Mouse (Mus musculus): ENCODE data around the gene Isg20l2. TPM values are rescaled to one million over a fixed set of nuclear protein-coding genes. Genes with fewer than 3 reads are reported as not detected.

The Isg20l2 gene
- polyA plus RNA-seq, 1 experiment from 2014 or later = 20.0 TPM

Other genes starting within 250 kb of the Isg20l2 start
- gene Lrrc71, start 181.7 kb upstream of the Isg20l2 start, polyA plus RNA-seq (2014; fragmentation: Nextera tagmentation; extraction: Ambion mirVana) = 0.13 and 0.62 TPM in 2 replicates
- 0.74 and 0.94 TPM in 2 replicates for gene Ntrk1, start 135.2 kb upstream of the Isg20l2 start, polyA plus RNA-seq (2014; fragmentation: Nextera tagmentation; extraction: Ambion mirVana)
- 0.62 and 0.66 TPM in 2 replicates for gene Insrr, start 133.4 kb upstream of the Isg20l2 start, polyA plus RNA-seq (2014; fragmentation: Nextera tagmentation; extraction: Ambion mirVana)
- 5.2 and 6.0 TPM in 2 replicates for gene Pear1, start 106.0 kb upstream of the Isg20l2 start, polyA plus RNA-seq (2014; fragmentation: Nextera tagmentation; extraction: Ambion mirVana)
- gene Sh2d2a, start 83.6 kb upstream of the Isg20l2 start, polyA plus RNA-seq (2014; fragmentation: Nextera tagmentation; extraction: Ambion mirVana) = not detected in 2 replicates
- 16.1 and 18.5 TPM in 2 replicates for gene Prcc, start 44.7 kb upstream of the Isg20l2 start, polyA plus RNA-seq (2014; fragmentation: Nextera tagmentation; extraction: Ambion mirVana)
- gene Hdgf, start 24.0 kb upstream of the Isg20l2 start, polyA plus RNA-seq (2014; fragmentation: Nextera tagmentation; extraction: Ambion mirVana) = 99.1 and 137 TPM in 2 replicates
- 69.5 and 71.2 TPM in 2 replicates for gene Mrpl24, start 10.8 kb upstream of the Isg20l2 start, polyA plus RNA-seq (2014; fragmentation: Nextera tagmentation; extraction: Ambion mirVana)
- gene Rrnad1, start 403 bp downstream of the Isg20l2 start, polyA plus RNA-seq (2014; fragmentation: Nextera tagmentation; extraction: Ambion mirVana) = 15.6 and 20.2 TPM in 2 replicates
- gene Crabp2, start 18.4 kb downstream of the Isg20l2 start, polyA plus RNA-seq (2014; fragmentation: Nextera tagmentation; extraction: Ambion mirVana) = 32.8 and 35.9 TPM in 2 replicates
- 23.1 and 27.8 TPM in 2 replicates for gene Nes, start 40.8 kb downstream of the Isg20l2 start, polyA plus RNA-seq (2014; fragmentation: Nextera tagmentation; extraction: Ambion mirVana)
- 13.5 and 21.9 TPM in 2 replicates for gene Bcan, start 69.9 kb downstream of the Isg20l2 start, polyA plus RNA-seq (2014; fragmentation: Nextera tagmentation; extraction: Ambion mirVana)
- 0.52 TPM in 1 of 2 replicates, not detected in the other for gene Hapln2, start 97.3 kb downstream of the Isg20l2 start, polyA plus RNA-seq (2014; fragmentation: Nextera tagmentation; extraction: Ambion mirVana)
- gene Gpatch4, start 112.8 kb downstream of the Isg20l2 start, polyA plus RNA-seq (2014; fragmentation: Nextera tagmentation; extraction: Ambion mirVana) = 22.9 and 25.2 TPM in 2 replicates
- gene Naxe, start 128.2 kb downstream of the Isg20l2 start, polyA plus RNA-seq (2014; fragmentation: Nextera tagmentation; extraction: Ambion mirVana) = 171 and 192 TPM in 2 replicates
- gene Ttc24, start 148.0 kb downstream of the Isg20l2 start, polyA plus RNA-seq (2014; fragmentation: Nextera tagmentation; extraction: Ambion mirVana) = not detected in 2 replicates
- 7.6 and 8.1 TPM in 2 replicates for gene Iqgap3, start 151.7 kb downstream of the Isg20l2 start, polyA plus RNA-seq (2014; fragmentation: Nextera tagmentation; extraction: Ambion mirVana)
- 17.3 and 20.4 TPM in 2 replicates for gene Mef2d, start 212.1 kb downstream of the Isg20l2 start, polyA plus RNA-seq (2014; fragmentation: Nextera tagmentation; extraction: Ambion mirVana)

Measured in forebrain, embryonic 14.5 days (tissue).